Mouse (Mus musculus) thymus, adult 2 months (tissue): ENCODE measurements around the gene Lcp2. TPM values are rescaled to one million over a fixed set of nuclear protein-coding genes. Genes with fewer than 3 reads are reported as not detected.
A peak's percentile ranks its signal among the peaks of the same experiment; 100 is the strongest.

ENCODE experiments used
- DNase-seq: peaks from one replicate; pipeline ENCODE4 v3.0.0; 2021
- H3K27ac ChIP-seq: fragments of 200-500 bp; 2 replicates; pipeline ENCODE4 v1.5.1; 2012; ENCODE audit warnings: low read length, control low read depth; ENCODE audit not compliant: control insufficient read depth, insufficient read depth
- H3K27me3 ChIP-seq: fragments of 200-500 bp; 2 replicates; pipeline ENCODE4 v1.6.1; 2012; ENCODE audit warnings: mild to moderate bottlenecking, low read length, moderate library complexity, mixed read lengths; ENCODE audit not compliant: control insufficient read depth, insufficient read depth
- H3K36me3 ChIP-seq: fragments of 200-500 bp; 2 replicates; pipeline ENCODE4 v1.6.1; 2012; ENCODE audit warnings: mild to moderate bottlenecking, low read length, moderate library complexity; ENCODE audit not compliant: control insufficient read depth, insufficient read depth
- H3K4me1 ChIP-seq: fragments of 200-500 bp; replicated peaks from 2 replicates; pipeline ENCODE4 v1.6.1; 2012; ENCODE audit warnings: low read length; ENCODE audit not compliant: control insufficient read depth, insufficient read depth
- H3K4me3 ChIP-seq: fragments of 200-500 bp; 2 replicates; pipeline ENCODE4 v1.5.1; 2012; ENCODE audit warnings: mild to moderate bottlenecking, low read length, control low read depth, moderate library complexity; ENCODE audit not compliant: control insufficient read depth, insufficient read depth
- CTCF ChIP-seq: fragments of 200-500 bp; IDR thresholded peaks from 2 replicates; pipeline ENCODE4 v1.5.1; 2012; ENCODE audit warnings: mild to moderate bottlenecking, control low read depth, low read length, moderate library complexity, borderline replicate concordance; ENCODE audit not compliant: control insufficient read depth, poor library complexity, insufficient read depth; ENCODE audit errors: extremely low read depth
- POLR2A ChIP-seq: fragments of 200-500 bp; IDR thresholded peaks from 2 replicates; pipeline ENCODE4 v1.6.1; 2012; ENCODE audit warnings: mild to moderate bottlenecking, low read length, control low read depth, moderate library complexity; ENCODE audit not compliant: control insufficient read depth, poor library complexity, insufficient read depth; ENCODE audit errors: extremely low read depth
- WGBS: fragments of 180-500 bp; shearing (Covaris S2); methylation state at CpG from one replicate; pipeline ENCODE4 v1.1.7; 2018; 5-methylcytosine and 5-hydroxymethylcytosine counted together
- polyA plus RNA-seq: library from polyadenylated mRNA; depleted of rRNA; stranded (reverse); fragments of >200 nt; gene quantifications from 2 replicates; pipeline ENCODE4 v1.2.3, GENCODE M21; 2012; rRNA removed

Gene Lcp2
- polyA plus RNA-seq: 153 TPM in 2 replicates

DNA sequence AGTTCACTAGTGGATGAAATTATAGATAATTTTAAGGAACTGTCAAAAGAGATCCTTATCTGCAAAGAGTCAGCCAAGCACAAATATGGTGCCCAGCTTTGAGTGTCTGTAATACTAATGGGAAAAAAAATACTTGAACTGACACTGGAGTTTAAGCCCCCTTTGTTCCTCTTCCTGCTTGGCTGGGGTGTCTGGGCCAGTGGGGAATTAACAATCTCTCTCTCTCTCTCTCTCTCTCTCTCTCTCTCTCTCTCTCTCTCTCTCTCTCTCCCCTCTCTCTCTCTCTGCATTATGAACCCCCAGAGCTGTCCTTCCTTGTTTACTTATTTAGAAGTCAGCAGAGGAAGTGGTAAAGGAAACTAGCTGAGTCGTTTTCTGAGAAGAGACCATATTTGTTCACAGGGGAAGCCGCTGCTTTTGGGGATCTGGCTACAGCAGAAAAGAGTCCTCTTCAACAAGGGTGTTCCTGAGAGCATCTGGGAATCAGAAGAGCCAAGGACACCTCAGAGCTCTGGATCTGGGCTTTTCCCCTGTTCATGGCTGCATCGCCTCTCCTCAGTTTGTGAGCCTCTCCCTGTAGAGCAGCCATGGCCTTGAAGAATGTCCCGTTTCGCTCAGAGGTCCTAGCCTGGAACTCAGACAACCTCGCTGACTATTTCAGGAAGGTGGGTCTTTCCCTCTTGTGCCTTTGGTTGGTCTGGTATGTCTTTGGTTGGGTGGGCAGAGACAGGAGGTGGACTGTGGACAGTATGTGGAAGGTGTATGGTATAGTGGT, at the start of gene Lcp2:
Lcp2 (plus strand) TSS at position 154 of the 775 bp plus-strand sequence.
- DNase-seq: peak; percentile 58
- TF ChIP-seq CTCF (no peak), POLR2A (no peak; the same call in 1 of the 2 replicates)
- Histone ChIP-seq H3K36me3 (peaks cover 15% of the 10 kb centered on the region), H3K4me3 (peak within 1 kb of the TSS; percentile 100), H3K27ac (peak within 1 kb of the TSS; percentile 98), H3K4me1 (peaks cover 23% of the 10 kb centered on the region), H3K27me3 (no peaks in the 10 kb centered on the region)
- 3% methylated on average over 6 of the region's 6 CpGs for WGBS

DNA sequence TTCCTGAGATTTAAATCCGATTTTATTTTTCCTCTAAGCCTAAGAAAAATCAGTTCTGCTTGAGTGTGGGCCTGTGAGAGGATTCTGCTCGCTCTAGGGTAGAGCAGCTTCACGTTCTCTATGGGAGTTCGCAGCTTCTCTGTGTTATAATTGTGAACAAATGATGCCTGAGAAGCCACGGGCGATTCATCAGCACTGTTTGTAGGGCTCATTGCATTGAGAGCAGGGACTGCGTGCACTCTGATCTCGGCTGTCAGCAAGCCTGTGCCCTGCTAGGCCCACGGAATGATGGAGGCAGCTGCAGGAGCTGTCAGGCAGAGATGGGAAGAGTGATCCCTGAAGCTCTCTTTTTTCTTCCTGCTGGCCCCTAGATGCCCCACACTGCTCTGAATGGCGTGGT, 48.5 kb upstream of the Lcp2 start:
- Histone ChIP-seq H3K27ac (no peak overlapping the region), H3K36me3 (no peaks in the 10 kb centered on the region), H3K4me3 (no peak overlapping the region), H3K27me3 (no peaks in the 10 kb centered on the region), H3K4me1 (peaks cover 24% of the 10 kb centered on the region)
- WGBS: 94% methylated on average over 10 of the region's 10 CpGs
- TF ChIP-seq CTCF (no peak), POLR2A (no peak)
- DNase-seq: no peak

DNA sequence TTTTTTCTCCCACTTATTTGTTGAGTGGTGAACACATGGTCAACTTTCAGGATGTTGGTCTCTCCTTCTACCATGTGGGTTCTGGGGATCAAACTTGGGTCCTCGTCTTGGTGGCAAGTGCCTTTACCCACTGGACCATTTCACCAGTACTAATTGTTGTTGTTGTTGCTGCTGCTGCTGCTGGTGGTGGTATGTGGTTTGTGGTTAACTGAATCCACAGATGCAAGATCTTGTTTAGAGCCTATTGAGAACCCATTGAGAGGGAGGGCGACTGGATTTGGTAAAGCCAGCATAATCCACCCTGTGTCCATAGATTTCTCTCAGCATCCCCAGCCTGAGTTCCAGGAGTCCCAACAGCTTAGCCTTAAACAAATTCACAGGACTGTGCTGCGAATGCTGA, 46.3 kb upstream of the Lcp2 start:
- Histone ChIP-seq H3K36me3 (no peaks in the 10 kb centered on the region), H3K4me3 (no peak overlapping the region), H3K4me1 (peaks cover 24% of the 10 kb centered on the region), H3K27me3 (no peaks in the 10 kb centered on the region), H3K27ac (no peak overlapping the region)
- no peak for TF ChIP-seq CTCF
- no peak for TF ChIP-seq POLR2A
- no peak for DNase-seq
- WGBS: 33% methylated on average over 3 of the region's 3 CpGs

DNA sequence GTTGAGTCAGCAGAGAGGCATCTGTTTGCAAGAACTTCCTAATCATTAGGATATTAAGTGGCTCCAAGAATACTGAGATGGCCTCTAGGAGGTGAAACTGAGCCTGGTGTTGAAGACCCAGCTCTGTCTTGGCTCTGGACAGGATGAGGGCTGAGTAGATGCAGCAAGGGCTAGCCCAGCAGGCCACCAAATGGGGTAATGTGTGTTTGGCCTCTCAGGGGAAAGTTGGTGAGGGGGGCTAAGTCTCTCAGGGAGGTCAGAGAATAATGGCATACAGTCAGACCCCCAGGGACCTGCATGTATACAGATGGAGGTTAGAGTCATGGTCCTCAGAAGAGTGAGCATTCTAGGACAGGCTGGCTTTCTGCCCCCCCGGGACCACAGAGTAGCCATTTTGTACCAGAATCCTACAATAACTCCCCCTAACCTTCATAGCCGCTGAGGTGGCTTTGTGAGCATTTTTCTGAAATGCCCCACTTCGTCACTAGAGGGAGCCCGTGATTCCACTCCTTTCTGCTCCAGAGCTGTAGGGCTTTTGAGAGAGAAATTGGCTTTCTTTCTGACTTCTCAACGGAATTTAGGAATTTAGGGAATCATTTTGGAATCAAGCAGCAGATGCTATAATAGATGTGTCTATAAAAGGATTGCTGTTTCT, 44.7 kb upstream of the Lcp2 start:
- Histone ChIP-seq H3K4me3 (no peak overlapping the region), H3K36me3 (no peaks in the 10 kb centered on the region), H3K27ac (no peak overlapping the region), H3K27me3 (no peaks in the 10 kb centered on the region), H3K4me1 (peaks cover 25% of the 10 kb centered on the region)
- 2% methylated on average over 5 of the region's 5 CpGs for WGBS
- TF ChIP-seq POLR2A (no peak), CTCF (no peak)
- peak; percentile 75 for DNase-seq

DNA sequence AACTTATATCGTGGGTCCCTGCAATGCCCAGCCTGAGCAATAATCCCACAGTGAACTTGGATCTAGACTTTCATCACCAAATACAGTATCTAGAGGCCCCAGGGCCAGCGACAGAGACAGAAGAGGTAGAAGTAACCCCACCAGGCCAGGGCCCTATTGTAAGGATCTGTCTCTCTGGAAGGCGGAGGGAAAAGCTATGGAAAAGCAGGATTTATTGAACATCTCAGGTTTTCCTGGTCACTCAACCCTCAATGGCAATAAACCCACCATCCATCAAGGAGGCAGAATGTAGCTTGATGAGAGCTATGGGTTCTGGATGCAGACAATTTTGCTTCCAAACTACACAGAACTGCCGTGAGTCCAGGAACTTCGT, 44.1 kb upstream of the Lcp2 start:
- Histone ChIP-seq H3K4me3 (no peak overlapping the region), H3K27ac (no peak overlapping the region), H3K4me1 (peaks cover 25% of the 10 kb centered on the region), H3K27me3 (no peaks in the 10 kb centered on the region), H3K36me3 (no peaks in the 10 kb centered on the region)
- no peak for DNase-seq
- WGBS: 77% methylated on average over 5 of the region's 5 CpGs
- TF ChIP-seq POLR2A (no peak), CTCF (no peak)

DNA sequence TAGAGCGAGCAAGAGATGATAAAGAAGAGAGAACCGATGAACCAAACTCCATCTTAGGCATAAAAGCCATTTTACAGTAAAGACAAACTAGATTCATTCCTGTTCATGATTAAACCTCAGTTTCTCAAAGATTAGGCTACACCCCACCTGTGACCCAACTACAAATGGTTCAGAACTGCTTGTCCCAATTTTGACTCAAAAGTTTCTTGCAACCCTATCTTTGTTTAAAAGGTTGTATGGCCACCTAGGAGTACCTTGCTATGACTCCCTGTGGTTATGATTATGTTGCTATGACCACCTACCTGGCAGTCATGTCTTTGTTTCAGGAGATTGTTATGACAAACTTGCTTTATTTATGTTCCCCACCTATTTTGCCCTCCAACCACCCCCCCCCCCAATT, 39.1 kb upstream of the Lcp2 start:
- Histone ChIP-seq H3K36me3 (no peaks in the 10 kb centered on the region), H3K4me1 (peaks cover 34% of the 10 kb centered on the region), H3K27me3 (no peaks in the 10 kb centered on the region), H3K27ac (no peak overlapping the region), H3K4me3 (no peak overlapping the region)
- 91% methylated on average over 2 of the region's 2 CpGs for WGBS
- no peak for TF ChIP-seq POLR2A
- no peak for TF ChIP-seq CTCF
- DNase-seq: no peak
